Mouse (Mus musculus) midbrain, postnatal 0 days (tissue): Measurements from ENCODE around the gene Snx19. TPM values are rescaled to one million over a fixed set of nuclear protein-coding genes. Genes with fewer than 3 reads are reported as not detected.

Experiments
- ATAC-seq: fragments of 200-750 bp; cut with Nextera tagmentation; 2 replicates; pipeline ENCODE4 v1.8.0; 2017; ENCODE audit warnings: moderate number of reproducible peaks, mild to moderate bottlenecking, moderate TSS enrichment, moderate library complexity; ENCODE audit not compliant: low FRiP score
- DNase-seq: peaks from one replicate; pipeline ENCODE4 v3.0.0-alpha.2; 2015; ENCODE audit warnings: low spot score
- H3K27ac ChIP-seq: fragments of 300-500 bp; sonication (generic); 2 replicates; pipeline ENCODE4 v1.5.1; 2014; ENCODE audit warnings: low read depth, mild to moderate bottlenecking, low read length, mixed read lengths
- H3K27me3 ChIP-seq: fragments of 300-500 bp; sonication (generic); 2 replicates; pipeline ENCODE4 v1.6.1; 2014; ENCODE audit warnings: low read length, control low read depth, mixed read lengths; ENCODE audit not compliant: insufficient read depth
- H3K36me3 ChIP-seq: fragments of 300-500 bp; sonication (generic); 2 replicates; pipeline ENCODE4 v1.6.1; 2014; ENCODE audit warnings: low read length, control low read depth, mixed read lengths; ENCODE audit not compliant: insufficient read depth
- H3K4me1 ChIP-seq: fragments of 300-500 bp; sonication (generic); 2 replicates; pipeline ENCODE4 v1.6.1; 2014; ENCODE audit warnings: mild to moderate bottlenecking, control low read depth, antibody characterized with exemption, low read length, mixed read lengths; ENCODE audit not compliant: insufficient read depth
- H3K4me2 ChIP-seq: fragments of 300-500 bp; sonication (generic); 2 replicates; pipeline ENCODE4 v1.6.1; 2014; ENCODE audit warnings: low read depth, mild to moderate bottlenecking, low read length, mixed read lengths; ENCODE audit not compliant: poor library complexity, severe bottlenecking
- H3K4me3 ChIP-seq: fragments of 300-500 bp; sonication (generic); 2 replicates; pipeline ENCODE4 v1.5.1; 2014; ENCODE audit warnings: low read depth, mild to moderate bottlenecking, low read length, moderate library complexity
- H3K9ac ChIP-seq: fragments of 300-500 bp; sonication (generic); replicated peaks from 2 replicates; pipeline ENCODE4 v1.6.1; 2014; ENCODE audit warnings: mild to moderate bottlenecking, low read length, moderate library complexity, mixed read lengths; ENCODE audit not compliant: poor library complexity, severe bottlenecking
- H3K9me3 ChIP-seq: fragments of 300-500 bp; sonication (generic); 2 replicates; pipeline ENCODE4 v1.6.1; 2016; ENCODE audit warnings: low read length, control low read depth
- CTCF ChIP-seq: IDR thresholded peaks from 2 replicates; pipeline ENCODE4 v1.5.1; 2016; ENCODE audit warnings: antibody characterized with exemption, mild to moderate bottlenecking
- WGBS: fragments of 180-500 bp; shearing (Covaris S2); extraction: QIAGEN DNeasy Blood & Tissue Kit; methylation state at CpG from one replicate; pipeline ENCODE4 v1.1.7; 2014; 5-methylcytosine and 5-hydroxymethylcytosine counted together
- polyA plus RNA-seq: library from polyadenylated mRNA; unstranded; fragments of >200 nt; fragmentation: Nextera tagmentation; extraction: Ambion mirVana; gene quantifications from 2 replicates; pipeline ENCODE4 v1.2.1, GENCODE M21; 2015
- total RNA-seq: library from RNA; depleted of rRNA; stranded (reverse); fragments of >200 nt; gene quantifications from 2 replicates; pipeline ENCODE4 v1.2.3, GENCODE M21; 2014

Gene Snx19
- total and polyA plus RNA-seq, 2 experiments from 2014 or later: 17.6 to 26.5 TPM

DNA sequence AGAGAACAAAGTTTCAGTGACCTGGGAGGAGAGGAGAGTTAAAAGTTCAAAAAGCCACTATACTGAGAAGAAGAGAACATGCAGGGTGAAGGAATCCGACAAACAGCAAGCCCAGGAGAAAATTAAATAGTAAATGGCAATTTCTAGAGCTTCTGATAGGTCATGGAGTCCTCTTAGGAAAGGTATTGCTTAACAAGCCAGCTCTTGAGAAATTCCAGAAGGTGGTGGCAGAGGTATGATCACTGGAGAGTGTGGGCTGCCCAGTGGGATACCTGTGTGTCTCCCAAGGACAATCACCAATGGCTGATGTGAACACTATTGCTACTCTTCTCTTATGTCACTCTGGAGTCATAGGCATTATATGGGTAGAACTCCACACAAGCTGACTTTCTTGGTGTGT is 19.2 kb downstream of the Snx19 start:
- Histone ChIP-seq H3K4me1 (no peaks in the 10 kb centered on the region), H3K27ac (no peak overlapping the region), H3K36me3 (peaks cover 27% of the 10 kb centered on the region), H3K27me3 (no peaks in the 10 kb centered on the region), H3K9ac (no peak overlapping the region), H3K9me3 (no peaks in the 10 kb centered on the region), H3K4me2 (no peak overlapping the region), H3K4me3 (no peak overlapping the region)
- TF ChIP-seq CTCF: no peak
- ATAC-seq: no peak
- DNase-seq: no peak
- 100% methylated on average over 1 of the region's 1 CpGs for WGBS

DNA sequence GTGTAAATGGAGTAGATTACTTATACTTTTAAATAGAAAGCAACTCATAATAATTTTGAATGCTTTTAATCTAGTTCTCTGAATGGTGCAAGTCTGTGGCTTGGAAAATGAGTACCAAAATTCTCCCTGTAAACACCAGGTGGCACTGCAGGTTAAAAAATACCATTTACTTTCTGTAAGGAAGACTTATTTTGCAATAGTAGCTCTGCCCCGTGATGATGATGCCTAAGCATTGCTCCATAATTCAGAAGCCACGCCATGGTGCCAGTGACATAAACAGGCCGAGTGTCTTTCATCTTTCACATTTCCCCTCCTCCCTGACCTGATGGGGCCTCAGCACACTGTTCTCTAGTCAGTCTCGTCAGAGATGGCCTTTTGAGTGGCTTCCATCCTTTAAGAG is 21.6 kb downstream of the Snx19 start:
- ATAC-seq: no peak
- Histone ChIP-seq H3K4me2 (no peak overlapping the region), H3K36me3 (peaks cover 17% of the 10 kb centered on the region), H3K9me3 (no peaks in the 10 kb centered on the region), H3K27ac (no peak overlapping the region), H3K27me3 (no peaks in the 10 kb centered on the region), H3K4me1 (no peaks in the 10 kb centered on the region), H3K4me3 (no peak overlapping the region), H3K9ac (no peak overlapping the region)
- DNase-seq: peak; percentile 67
- WGBS: 28% methylated on average over 4 of the region's 4 CpGs
- TF ChIP-seq CTCF: peak; percentile 74

DNA sequence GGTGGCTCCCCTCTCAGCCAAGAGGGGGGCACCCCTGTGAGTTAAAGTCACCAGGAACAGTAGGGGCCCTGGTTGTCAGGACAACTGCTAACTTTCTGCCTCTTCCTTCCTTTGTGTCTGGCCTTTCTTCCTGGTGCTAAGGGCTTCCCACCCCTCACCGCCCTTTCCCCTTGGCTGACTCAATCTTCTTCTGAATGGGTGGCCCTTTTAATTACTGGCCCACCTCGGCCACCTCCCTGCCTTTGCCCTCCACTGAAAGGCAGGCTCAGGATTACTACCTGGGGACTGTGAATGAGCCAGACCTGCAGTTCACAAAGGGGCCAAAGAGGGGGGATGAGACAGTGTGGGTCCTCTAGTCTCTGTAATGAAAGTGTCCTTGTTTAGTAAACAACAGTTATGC is 23.0 kb downstream of the Snx19 start:
- H3K9ac ChIP-seq: no peak overlapping the region
- no peak overlapping the region for H3K4me3 ChIP-seq
- H3K27me3 ChIP-seq: no peaks in the 10 kb centered on the region
- ATAC-seq (no peak), DNase-seq (no peak)
- H3K36me3 ChIP-seq: peaks cover 5% of the 10 kb centered on the region
- no peak overlapping the region for H3K4me2 ChIP-seq
- no peak overlapping the region for H3K27ac ChIP-seq
- TF ChIP-seq CTCF: no peak
- H3K4me1 ChIP-seq: no peaks in the 10 kb centered on the region
- 18% methylated on average over 2 of the region's 2 CpGs for WGBS
- no peaks in the 10 kb centered on the region for H3K9me3 ChIP-seq

DNA sequence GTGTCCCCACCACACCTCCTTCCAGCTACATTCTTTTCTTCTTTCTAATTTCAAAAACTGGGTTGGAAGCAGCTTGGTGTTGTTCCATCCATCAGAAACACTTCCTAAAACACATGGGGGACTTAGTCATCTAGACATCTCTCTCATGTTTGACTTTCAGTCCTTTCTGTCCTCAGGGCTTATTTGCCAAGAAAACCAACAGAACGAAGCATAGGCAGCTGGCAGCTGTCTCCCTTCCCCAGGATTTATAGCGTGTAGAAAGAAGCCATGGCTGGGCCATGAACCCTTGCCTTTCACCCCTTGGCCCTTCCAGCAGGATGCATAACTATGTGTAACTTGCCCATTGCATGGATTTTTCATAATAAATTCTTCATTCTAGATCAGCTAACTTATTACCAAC is 23.9 kb downstream of the Snx19 start:
- Histone ChIP-seq H3K9ac (no peak overlapping the region), H3K4me2 (no peak overlapping the region), H3K4me3 (no peak overlapping the region), H3K27me3 (no peaks in the 10 kb centered on the region), H3K36me3 (no peaks in the 10 kb centered on the region; the same call in 1 of the 2 replicates), H3K4me1 (no peaks in the 10 kb centered on the region), H3K27ac (no peak overlapping the region), H3K9me3 (no peaks in the 10 kb centered on the region)
- DNase-seq: no peak
- 75% methylated on average over 2 of the region's 2 CpGs for WGBS
- no peak for ATAC-seq
- TF ChIP-seq CTCF: no peak

DNA sequence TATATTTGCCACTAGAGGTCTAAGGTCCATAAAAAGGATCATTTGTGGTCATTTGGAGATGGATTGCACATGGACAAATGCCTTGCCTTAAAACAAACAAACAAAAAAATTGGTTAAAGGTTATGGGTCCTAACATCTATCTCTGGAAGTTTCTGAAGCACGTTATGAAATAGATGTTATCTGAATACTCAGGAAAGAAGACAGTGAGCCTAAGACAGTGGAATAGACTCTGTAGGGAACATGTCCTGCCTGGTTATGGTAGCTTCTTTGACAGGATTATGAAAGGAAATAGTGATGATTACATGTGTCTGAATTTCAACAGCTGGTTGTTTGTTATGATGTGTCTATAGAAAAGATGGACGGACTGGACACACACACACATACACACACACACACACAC is 27.6 kb downstream of the Snx19 start:
- H3K27me3 ChIP-seq: no peaks in the 10 kb centered on the region
- no peak for TF ChIP-seq CTCF
- no peaks in the 10 kb centered on the region for H3K4me1 ChIP-seq
- peaks cover 6% of the 10 kb centered on the region; the same call in 1 of the 2 replicates for H3K36me3 ChIP-seq
- no peak overlapping the region for H3K4me2 ChIP-seq
- no peak for DNase-seq
- H3K27ac ChIP-seq: no peak overlapping the region
- no peaks in the 10 kb centered on the region for H3K9me3 ChIP-seq
- WGBS: 88% methylated on average over 2 of the region's 2 CpGs
- no peak for ATAC-seq
- no peak overlapping the region for H3K4me3 ChIP-seq
- no peak overlapping the region for H3K9ac ChIP-seq

DNA sequence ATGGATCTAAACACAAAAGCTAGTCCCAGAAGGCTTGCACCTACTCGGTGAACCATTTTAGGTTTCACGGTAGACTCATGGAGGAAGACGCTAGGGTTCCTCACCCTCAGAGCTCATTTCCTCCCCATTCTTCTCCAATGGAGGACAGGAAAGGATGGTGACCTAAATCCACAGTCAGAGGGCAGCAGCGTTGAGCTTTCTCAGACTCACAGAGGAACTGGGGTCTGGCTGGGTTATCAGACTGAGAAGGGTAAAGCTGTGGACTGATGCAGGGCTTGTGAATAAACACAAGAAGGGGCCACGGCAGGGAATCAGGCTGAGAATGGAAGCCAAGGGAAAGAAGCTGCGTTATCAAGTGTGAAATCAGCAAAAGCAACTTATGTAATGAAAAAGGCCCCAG is 29.3 kb downstream of the Snx19 start:
- Histone ChIP-seq H3K4me3 (no peak overlapping the region), H3K27ac (no peak overlapping the region), H3K36me3 (peaks cover 7% of the 10 kb centered on the region; the same call in 1 of the 2 replicates), H3K9me3 (no peaks in the 10 kb centered on the region), H3K27me3 (no peaks in the 10 kb centered on the region), H3K4me2 (no peak overlapping the region), H3K4me1 (no peaks in the 10 kb centered on the region), H3K9ac (no peak overlapping the region)
- no peak for TF ChIP-seq CTCF
- no peak for DNase-seq
- ATAC-seq: no peak
- WGBS: 86% methylated on average over 6 of the region's 6 CpGs
